Mouse (Mus musculus): ENCODE measurements around the gene Olfr733. TPM values are rescaled to one million over a fixed set of nuclear protein-coding genes. Genes with fewer than 3 reads are reported as not detected.

The Olfr733 gene
- total and polyA plus RNA-seq, 3 experiments = not detected

DNA sequence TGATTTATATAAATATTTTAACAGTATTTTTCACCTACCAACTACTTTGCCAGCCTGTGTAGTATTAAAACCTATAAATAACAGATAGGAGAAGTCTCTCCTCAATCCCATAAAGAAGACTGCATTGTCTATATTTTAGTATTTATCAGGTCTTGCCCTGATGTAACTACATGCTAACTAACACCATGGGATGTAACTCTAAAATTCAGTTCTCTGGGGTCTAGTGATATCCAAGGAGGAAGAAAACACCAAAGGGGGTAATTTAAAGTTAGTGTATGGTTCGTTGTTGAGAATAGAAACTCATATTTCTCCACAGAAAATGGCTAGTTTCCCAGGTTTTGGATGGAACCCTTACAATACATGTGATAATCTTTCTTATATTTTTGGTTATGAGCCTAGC lies 25.3 kb upstream of the Olfr733 start, which contains the start of gene Olfr734:
TSS of gene Olfr734 (minus strand) at position 101 of the 400 bp plus-strand sequence.
- Histone ChIP-seq H3K27me3 (ENCODE audit: control insufficient read depth in 1 of 2, insufficient read depth in 2 of 2, low read length in 2 of 2) (no peaks in the 10 kb centered on the region), H3K9me3 (replicated peaks; ENCODE audit: insufficient read depth, low read length) (no peaks in the 10 kb centered on the region), H3K36me3 (ENCODE audit: control insufficient read depth in 1 of 2, insufficient read depth in 2 of 2, low read length in 2 of 2) (no peaks in the 10 kb centered on the region), H3K4me3 (ENCODE audit: control insufficient read depth in 1 of 2, insufficient read depth in 1 of 2, low read depth in 2 of 2, low read length in 2 of 2) (no peak within 1 kb of the TSS), H3K4me1 (ENCODE audit: control insufficient read depth in 1 of 2, insufficient read depth in 2 of 2, low read length in 2 of 2) (no peaks in the 10 kb centered on the region), H3K9ac (ENCODE audit: control insufficient read depth, low read depth, low read length, poor library complexity, severe bottlenecking) (no peak within 1 kb of the TSS), H3K27ac (ENCODE audit: control insufficient read depth, low read depth, low read length) (no peak within 1 kb of the TSS), H3K79me2 (ENCODE audit: control insufficient read depth, insufficient read depth, low read length, poor library complexity) (no peaks in the 10 kb centered on the region)
- DNase-seq (ENCODE audit: low read depth, low spot score) = no peak
- TF ChIP-seq POLR2AphosphoS2 (IDR thresholded peaks at IDR 0.05; ENCODE audit: low read length) (no peak), MEF2A (IDR thresholded peaks at IDR 0.05; ENCODE audit: extremely low read depth, insufficient replicate concordance, low read depth, low read length, poor library complexity, severe bottlenecking) (no peak), POLR2AphosphoS5 (IDR thresholded peaks at IDR 0.05; ENCODE audit: borderline replicate concordance, low read depth, low read length) (no peak)

DNA sequence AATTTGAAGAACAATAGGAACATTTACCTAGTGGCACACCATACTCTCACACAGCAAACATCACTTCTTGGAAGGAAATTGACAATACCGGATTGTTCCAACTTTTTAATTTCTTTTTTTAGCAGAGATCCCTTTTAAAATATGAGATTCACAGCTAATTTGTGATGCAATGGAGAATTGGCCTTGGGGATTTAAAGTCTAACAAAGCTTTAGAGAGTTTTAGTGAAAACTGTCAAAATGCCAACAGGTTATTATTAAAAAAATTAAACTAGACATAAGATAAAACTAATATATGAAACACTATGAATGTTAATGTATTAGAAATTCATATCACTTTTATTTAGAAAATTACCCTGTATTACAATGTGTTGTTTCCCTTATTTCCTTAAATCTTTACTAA lies 17.2 kb downstream of the Olfr733 start, which contains the start of gene Olfr732:
TSS of gene Olfr732 (minus strand) at position 101 of the 400 bp plus-strand sequence.
- Histone ChIP-seq H3K79me2 (ENCODE audit: control insufficient read depth, insufficient read depth, low read length, poor library complexity) (no peaks in the 10 kb centered on the region), H3K36me3 (ENCODE audit: control insufficient read depth in 1 of 2, insufficient read depth in 2 of 2, low read length in 2 of 2) (no peaks in the 10 kb centered on the region), H3K27ac (ENCODE audit: control insufficient read depth, low read depth, low read length) (no peak within 1 kb of the TSS), H3K27me3 (ENCODE audit: control insufficient read depth in 1 of 2, insufficient read depth in 2 of 2, low read length in 2 of 2) (no peaks in the 10 kb centered on the region), H3K4me1 (ENCODE audit: control insufficient read depth in 1 of 2, insufficient read depth in 2 of 2, low read length in 2 of 2) (no peaks in the 10 kb centered on the region), H3K9ac (ENCODE audit: control insufficient read depth, low read depth, low read length, poor library complexity, severe bottlenecking) (no peak within 1 kb of the TSS), H3K9me3 (replicated peaks; ENCODE audit: insufficient read depth, low read length) (no peaks in the 10 kb centered on the region), H3K4me3 (ENCODE audit: control insufficient read depth in 1 of 2, insufficient read depth in 1 of 2, low read depth in 2 of 2, low read length in 2 of 2) (no peak within 1 kb of the TSS)
- no peak for DNase-seq (ENCODE audit: low read depth, low spot score)
- TF ChIP-seq ZC3H11A (IDR thresholded peaks at IDR 0.05; ENCODE audit: low read depth, low read length) (no peak), POLR2AphosphoS5 (IDR thresholded peaks at IDR 0.05; ENCODE audit: borderline replicate concordance, low read depth, low read length) (no peak), SMC3 (IDR thresholded peaks at IDR 0.05; ENCODE audit: low read depth, low read length) (no peak), ZNF384 (IDR thresholded peaks at IDR 0.05; ENCODE audit: low read depth, low read length) (no peak), E2F4 (IDR thresholded peaks at IDR 0.05; ENCODE audit: borderline replicate concordance, low read depth, low read length) (no peak), USF1 (IDR thresholded peaks at IDR 0.05; ENCODE audit: low read depth, low read length) (no peak), MAZ (IDR thresholded peaks at IDR 0.05; ENCODE audit: low read depth, low read length) (no peak), MEF2A (IDR thresholded peaks at IDR 0.05; ENCODE audit: extremely low read depth, insufficient replicate concordance, low read depth, low read length, poor library complexity, severe bottlenecking) (no peak), CHD1 (IDR thresholded peaks at IDR 0.05; ENCODE audit: low read depth, low read length) (no peak), JUND (IDR thresholded peaks at IDR 0.05; ENCODE audit: low read depth, low read length) (no peak), MAFK (IDR thresholded peaks at IDR 0.05; ENCODE audit: borderline replicate concordance, low read depth, low read length) (no peak), ZKSCAN1 (IDR thresholded peaks at IDR 0.05; ENCODE audit: low read depth, low read length) (no peak), TCF12 (IDR thresholded peaks at IDR 0.05; ENCODE audit: low read depth, low read length) (no peak), NRF1 (IDR thresholded peaks at IDR 0.05; ENCODE audit: insufficient read depth, low read depth, low read length, poor library complexity, severe bottlenecking) (no peak), TAL1 (IDR thresholded peaks at IDR 0.05; ENCODE audit: low read length) (no peak), MYC (IDR thresholded peaks at IDR 0.05; ENCODE audit: low read depth, low read length) (no peak), GABPA (IDR thresholded peaks at IDR 0.05; ENCODE audit: low read depth, low read length) (no peak), HCFC1 (IDR thresholded peaks at IDR 0.05; ENCODE audit: low read depth, low read length) (no peak)

Other genes starting within 250 kb of the Olfr733 start
- not detected in 2 replicates for gene Olfr726, start 210.6 kb downstream of the Olfr733 start, total RNA-seq (2012; rRNA removed)
- gene Olfr726, start 210.6 kb downstream of the Olfr733 start, polyA plus RNA-seq (2012; ENCODE audit: insufficient read depth in 1 of 2, insufficient read length in 2 of 2, low read depth in 1 of 2, low replicate concordance in 2 of 2, missing spikeins in 1 of 2) = not detected
- gene Olfr727, start 178.3 kb downstream of the Olfr733 start, total RNA-seq (2012; rRNA removed) = not detected in 2 replicates
- not detected for gene Olfr727, start 178.3 kb downstream of the Olfr733 start, polyA plus RNA-seq (2012; ENCODE audit: insufficient read depth in 1 of 2, insufficient read length in 2 of 2, low read depth in 1 of 2, low replicate concordance in 2 of 2, missing spikeins in 1 of 2)
- gene Olfr728, start 158.8 kb downstream of the Olfr733 start, total RNA-seq (2012; rRNA removed) = not detected in 2 replicates
- not detected for gene Olfr728, start 158.8 kb downstream of the Olfr733 start, polyA plus RNA-seq (2012; ENCODE audit: insufficient read depth in 1 of 2, insufficient read length in 2 of 2, low read depth in 1 of 2, low replicate concordance in 2 of 2, missing spikeins in 1 of 2)
- not detected in 2 replicates for gene Olfr729, start 148.6 kb downstream of the Olfr733 start, total RNA-seq (2012; rRNA removed)
- under 1 TPM in 1 of 2 experiments, not detected in 1; 0.04 TPM for gene Olfr729, start 148.6 kb downstream of the Olfr733 start, polyA plus RNA-seq (2012; ENCODE audit: insufficient read depth in 1 of 2, insufficient read length in 2 of 2, low read depth in 1 of 2, low replicate concordance in 2 of 2, missing spikeins in 1 of 2)
- gene Olfr730, start 113.3 kb downstream of the Olfr733 start, total RNA-seq (2012; rRNA removed) = not detected in 2 replicates
- gene Olfr730, start 113.3 kb downstream of the Olfr733 start, polyA plus RNA-seq (2012; ENCODE audit: insufficient read depth in 1 of 2, insufficient read length in 2 of 2, low read depth in 1 of 2, low replicate concordance in 2 of 2, missing spikeins in 1 of 2) = not detected
- gene Olfr731, start 59.7 kb downstream of the Olfr733 start, total RNA-seq (2012; rRNA removed) = not detected in 2 replicates
- gene Olfr731, start 59.7 kb downstream of the Olfr733 start, polyA plus RNA-seq (2012; ENCODE audit: insufficient read depth in 1 of 2, insufficient read length in 2 of 2, low read depth in 1 of 2, low replicate concordance in 2 of 2, missing spikeins in 1 of 2) = not detected
- not detected in 2 replicates for gene Olfr732, start 17.3 kb downstream of the Olfr733 start, total RNA-seq (2012; rRNA removed)
- not detected for gene Olfr732, start 17.3 kb downstream of the Olfr733 start, polyA plus RNA-seq (2012; ENCODE audit: insufficient read depth in 1 of 2, insufficient read length in 2 of 2, low read depth in 1 of 2, low replicate concordance in 2 of 2, missing spikeins in 1 of 2)
- gene Olfr734, start 25.2 kb upstream of the Olfr733 start, total RNA-seq (2012; rRNA removed) = not detected in 2 replicates
- not detected for gene Olfr734, start 25.2 kb upstream of the Olfr733 start, polyA plus RNA-seq (2012; ENCODE audit: insufficient read depth in 1 of 2, insufficient read length in 2 of 2, low read depth in 1 of 2, low replicate concordance in 2 of 2, missing spikeins in 1 of 2)
- gene Olfr735, start 47.4 kb upstream of the Olfr733 start, total RNA-seq (2012; rRNA removed) = not detected in 2 replicates
- not detected for gene Olfr735, start 47.4 kb upstream of the Olfr733 start, polyA plus RNA-seq (2012; ENCODE audit: insufficient read depth in 1 of 2, insufficient read length in 2 of 2, low read depth in 1 of 2, low replicate concordance in 2 of 2, missing spikeins in 1 of 2)
- not detected in 2 replicates for gene Tlr11, start 56.4 kb upstream of the Olfr733 start, total RNA-seq (2012; rRNA removed)
- not detected for gene Tlr11, start 56.4 kb upstream of the Olfr733 start, polyA plus RNA-seq (2012; ENCODE audit: insufficient read depth in 1 of 2, insufficient read length in 2 of 2, low read depth in 1 of 2, low replicate concordance in 2 of 2, missing spikeins in 1 of 2)
- gene Olfr736, start 79.6 kb upstream of the Olfr733 start, total RNA-seq (2012; rRNA removed) = not detected in 2 replicates
- gene Olfr736, start 79.6 kb upstream of the Olfr733 start, polyA plus RNA-seq (2012; ENCODE audit: insufficient read depth in 1 of 2, insufficient read length in 2 of 2, low read depth in 1 of 2, low replicate concordance in 2 of 2, missing spikeins in 1 of 2) = not detected
- not detected in 2 replicates for gene Olfr738, start 106.0 kb upstream of the Olfr733 start, total RNA-seq (2012; rRNA removed)
- not detected for gene Olfr738, start 106.0 kb upstream of the Olfr733 start, polyA plus RNA-seq (2012; ENCODE audit: insufficient read depth in 1 of 2, insufficient read length in 2 of 2, low read depth in 1 of 2, low replicate concordance in 2 of 2, missing spikeins in 1 of 2)
- not detected in 2 replicates for gene Olfr739, start 117.1 kb upstream of the Olfr733 start, total RNA-seq (2012; rRNA removed)
- not detected for gene Olfr739, start 117.1 kb upstream of the Olfr733 start, polyA plus RNA-seq (2012; ENCODE audit: insufficient read depth in 1 of 2, insufficient read length in 2 of 2, low read depth in 1 of 2, low replicate concordance in 2 of 2, missing spikeins in 1 of 2)
- gene Olfr740, start 144.0 kb upstream of the Olfr733 start, total RNA-seq (2012; rRNA removed) = not detected in 2 replicates
- not detected for gene Olfr740, start 144.0 kb upstream of the Olfr733 start, polyA plus RNA-seq (2012; ENCODE audit: insufficient read depth in 1 of 2, insufficient read length in 2 of 2, low read depth in 1 of 2, low replicate concordance in 2 of 2, missing spikeins in 1 of 2)
- gene Olfr741, start 171.2 kb upstream of the Olfr733 start, total RNA-seq (2012; rRNA removed) = not detected in 2 replicates
- gene Olfr741, start 171.2 kb upstream of the Olfr733 start, polyA plus RNA-seq (2012; ENCODE audit: insufficient read depth in 1 of 2, insufficient read length in 2 of 2, low read depth in 1 of 2, low replicate concordance in 2 of 2, missing spikeins in 1 of 2) = not detected
- gene Olfr742, start 202.1 kb upstream of the Olfr733 start, total RNA-seq (2012; rRNA removed) = not detected in 2 replicates
- not detected for gene Olfr742, start 202.1 kb upstream of the Olfr733 start, polyA plus RNA-seq (2012; ENCODE audit: insufficient read depth in 1 of 2, insufficient read length in 2 of 2, low read depth in 1 of 2, low replicate concordance in 2 of 2, missing spikeins in 1 of 2)
- not detected in 2 replicates for gene Olfr743, start 220.3 kb upstream of the Olfr733 start, total RNA-seq (2012; rRNA removed)
- not detected for gene Olfr743, start 220.3 kb upstream of the Olfr733 start, polyA plus RNA-seq (2012; ENCODE audit: insufficient read depth in 1 of 2, insufficient read length in 2 of 2, low read depth in 1 of 2, low replicate concordance in 2 of 2, missing spikeins in 1 of 2)